Mouse (Mus musculus): ENCODE data around the gene Gm20695. TPM values are rescaled to one million over a fixed set of nuclear protein-coding genes. Genes with fewer than 3 reads are reported as not detected.

Gm20695 gene
- 1.4 TPM for polyA plus RNA-seq (2014; fragmentation: Illumina TruSeq; extraction: RNeasy Lipid Tissue Mini Kit (QIAGEN cat#74804); ENCODE audit: low read depth, low replicate concordance)

GRCm38 (mm10) chr16:3884201-3885064 is at the start of gene Gm20695, which contains the start of gene Zfp597:
Gene Gm20695, plus strand, starts transcription at chr16:3884648.
Gene Zfp597, minus strand, starts transcription at chr16:3884561.

GRCm38 (mm10) chr16:3846711-3847518 is 37.5 kb upstream of the Gm20695 start, which contains the start of gene Zfp174:
Gene Zfp174, plus strand, starts transcription at chr16:3847268.

GRCm38 (mm10) chr16:3872216-3873047 is 12.0 kb upstream of the Gm20695 start, which contains the start of gene Naa60:
Gene Naa60, plus strand, starts transcription at chr16:3872375.

GRCm38 (mm10) chr16:3908537-3909111 is 24.2 kb downstream of the Gm20695 start, which contains the start of the genes 1700037C18Rik and Cluap1:
Gene 1700037C18Rik, minus strand, starts transcription at chr16:3908689.
Gene Cluap1, plus strand, starts transcription at chr16:3908801.

Other genes starting within 250 kb of the Gm20695 start
- not detected for gene Mefv, start 166.6 kb upstream of the Gm20695 start, polyA plus RNA-seq (2014; fragmentation: Illumina TruSeq; extraction: RNeasy Lipid Tissue Mini Kit (QIAGEN cat#74804); ENCODE audit: low read depth, low replicate concordance)
- 41.5 TPM for gene Zfp263, start 140.6 kb upstream of the Gm20695 start, polyA plus RNA-seq (2014; fragmentation: Illumina TruSeq; extraction: RNeasy Lipid Tissue Mini Kit (QIAGEN cat#74804); ENCODE audit: low read depth, low replicate concordance)
- not detected for gene Olfr15, start 53.8 kb upstream of the Gm20695 start, polyA plus RNA-seq (2014; fragmentation: Illumina TruSeq; extraction: RNeasy Lipid Tissue Mini Kit (QIAGEN cat#74804); ENCODE audit: low read depth, low replicate concordance)
- 34.5 TPM for gene Zfp174, start 37.4 kb upstream of the Gm20695 start, polyA plus RNA-seq (2014; fragmentation: Illumina TruSeq; extraction: RNeasy Lipid Tissue Mini Kit (QIAGEN cat#74804); ENCODE audit: low read depth, low replicate concordance)
- gene Naa60, start 12.3 kb upstream of the Gm20695 start, polyA plus RNA-seq (2014; fragmentation: Illumina TruSeq; extraction: RNeasy Lipid Tissue Mini Kit (QIAGEN cat#74804); ENCODE audit: low read depth, low replicate concordance), result 202 TPM
- gene Zfp597, start 87 bp upstream of the Gm20695 start, polyA plus RNA-seq (2014; fragmentation: Illumina TruSeq; extraction: RNeasy Lipid Tissue Mini Kit (QIAGEN cat#74804); ENCODE audit: low read depth, low replicate concordance), result 29.4 TPM
- gene 1700037C18Rik, start 24.0 kb downstream of the Gm20695 start, polyA plus RNA-seq (2014; fragmentation: Illumina TruSeq; extraction: RNeasy Lipid Tissue Mini Kit (QIAGEN cat#74804); ENCODE audit: low read depth, low replicate concordance), result not detected
- 30.6 TPM for gene Cluap1, start 24.2 kb downstream of the Gm20695 start, polyA plus RNA-seq (2014; fragmentation: Illumina TruSeq; extraction: RNeasy Lipid Tissue Mini Kit (QIAGEN cat#74804); ENCODE audit: low read depth, low replicate concordance)
- gene Nlrc3, start 92.0 kb downstream of the Gm20695 start, polyA plus RNA-seq (2014; fragmentation: Illumina TruSeq; extraction: RNeasy Lipid Tissue Mini Kit (QIAGEN cat#74804); ENCODE audit: low read depth, low replicate concordance), result 2.0 TPM
- gene Slx4, start 119.1 kb downstream of the Gm20695 start, polyA plus RNA-seq (2014; fragmentation: Illumina TruSeq; extraction: RNeasy Lipid Tissue Mini Kit (QIAGEN cat#74804); ENCODE audit: low read depth, low replicate concordance), result 14.1 TPM
- gene Dnase1, start 152.3 kb downstream of the Gm20695 start, polyA plus RNA-seq (2014; fragmentation: Illumina TruSeq; extraction: RNeasy Lipid Tissue Mini Kit (QIAGEN cat#74804); ENCODE audit: low read depth, low replicate concordance), result not detected
- gene Trap1, start 193.2 kb downstream of the Gm20695 start, polyA plus RNA-seq (2014; fragmentation: Illumina TruSeq; extraction: RNeasy Lipid Tissue Mini Kit (QIAGEN cat#74804); ENCODE audit: low read depth, low replicate concordance), result 83.5 TPM

Measured in adrenal gland, adult 10 weeks (tissue).